Mouse (Mus musculus) MEL (cell line): ENCODE results near the gene Fam181a. TPM values are rescaled to one million over a fixed set of nuclear protein-coding genes. Genes with fewer than 3 reads are reported as not detected.
A peak's percentile ranks its signal among the peaks of the same experiment; 100 is the strongest.

ENCODE experiments used
- DNase-seq: peaks from one replicate; pipeline ENCODE4 v3.0.0; 2011; ENCODE audit warnings: low read depth, low spot score
- H3K27ac ChIP-seq: 2 replicates; pipeline ENCODE4 v1.5.1; 2012; ENCODE audit warnings: low read depth, mild to moderate bottlenecking, control low read depth, low read length, moderate library complexity; ENCODE audit not compliant: control insufficient read depth
- H3K27me3 ChIP-seq, 2 experiments: fragments of 150-350 bp in 1 of 2; sonication (generic) in 1 of 2; 2 replicates each; pipeline ENCODE4 v1.6.1; 2012; ENCODE audit warnings: low read length in 2 of 2, mild to moderate bottlenecking in 2 of 2, improper control_type of control experiment in 1 of 2, moderate library complexity in 1 of 2; ENCODE audit not compliant: insufficient read depth in 2 of 2, control insufficient read depth in 1 of 2
- H3K36me3 ChIP-seq, 2 experiments: 2 replicates each; pipeline ENCODE4 v1.6.1; 2012 to 2014; ENCODE audit warnings: low read length in 2 of 2, improper control_type of control experiment in 1 of 2, inconsistent platforms in 1 of 2, mild to moderate bottlenecking in 1 of 2; ENCODE audit not compliant: insufficient read depth in 2 of 2, control insufficient read depth in 1 of 2
- H3K4me1 ChIP-seq, 2 experiments: fragments of 150-350 bp in 1 of 2; sonication (generic) in 1 of 2; 2 replicates each; pipeline ENCODE4 v1.6.1; 2012; ENCODE audit warnings: low read length in 2 of 2, improper control_type of control experiment in 1 of 2, mild to moderate bottlenecking in 1 of 2; ENCODE audit not compliant: insufficient read depth in 2 of 2, control insufficient read depth in 1 of 2
- H3K4me3 ChIP-seq, 2 experiments: fragments of 150-350 bp in 1 of 2; sonication (generic) in 1 of 2; 2 replicates each; pipeline ENCODE4 v1.5.1; 2012; ENCODE audit warnings: low read depth in 2 of 2, low read length in 2 of 2, mild to moderate bottlenecking in 2 of 2, moderate library complexity in 2 of 2, control low read depth in 1 of 2, improper control_type of control experiment in 1 of 2; ENCODE audit not compliant: control insufficient read depth in 1 of 2, insufficient read depth in 1 of 2
- H3K79me2 ChIP-seq: 2 replicates; pipeline ENCODE4 v1.6.1; 2012; ENCODE audit warnings: mild to moderate bottlenecking, low read length, moderate library complexity; ENCODE audit not compliant: control insufficient read depth, poor library complexity, insufficient read depth
- H3K9ac ChIP-seq: 2 replicates; pipeline ENCODE4 v1.6.1; 2012; ENCODE audit warnings: low read depth, mild to moderate bottlenecking, control low read depth, low read length, moderate library complexity; ENCODE audit not compliant: control insufficient read depth, poor library complexity, severe bottlenecking
- H3K9me3 ChIP-seq: fragments of 150-350 bp; sonication (generic); replicated peaks from 2 replicates; pipeline ENCODE4 v1.6.1; 2012; ENCODE audit warnings: mild to moderate bottlenecking, low read length, improper control_type of control experiment, moderate library complexity; ENCODE audit not compliant: insufficient read depth
- CHD1 ChIP-seq: IDR thresholded peaks from 2 replicates; pipeline ENCODE4 v1.6.1; 2012; ENCODE audit warnings: low read depth, mild to moderate bottlenecking, inconsistent platforms, low read length, improper control_type of control experiment
- CTCF ChIP-seq, 3 experiments: IDR thresholded peaks in 2 of 3; conservative IDR thresholded peaks in 1 of 3; 2 replicates each; pipeline ENCODE4 v1.5.1; 2011 to 2012; ENCODE audit warnings: low read length in 3 of 3, low read depth in 2 of 3, mild to moderate bottlenecking in 2 of 3, improper control_type of control experiment in 1 of 3, inconsistent platforms in 1 of 3, mixed read lengths in 1 of 3, moderate library complexity in 1 of 3; ENCODE audit not compliant: control insufficient read depth in 1 of 3, insufficient read depth in 1 of 3, poor library complexity in 1 of 3, severe bottlenecking in 1 of 3
- GABPA ChIP-seq: IDR thresholded peaks from 2 replicates; pipeline ENCODE4 v1.6.1; 2012; ENCODE audit warnings: low read depth, mild to moderate bottlenecking, inconsistent platforms, low read length, improper control_type of control experiment, moderate library complexity
- HCFC1 ChIP-seq: IDR thresholded peaks from 2 replicates; pipeline ENCODE4 v1.6.1; 2012; ENCODE audit warnings: low read depth, mild to moderate bottlenecking, inconsistent platforms, low read length, improper control_type of control experiment, moderate library complexity
- JUND ChIP-seq: IDR thresholded peaks from 2 replicates; pipeline ENCODE4 v1.6.1; 2011; ENCODE audit warnings: low read depth, mild to moderate bottlenecking, improper control_type of control experiment, low read length
- MAX ChIP-seq: IDR thresholded peaks from 2 replicates; pipeline ENCODE4 v1.6.1; 2011; ENCODE audit warnings: low read length, improper control_type of control experiment
- MYB ChIP-seq: IDR thresholded peaks from 2 replicates; pipeline ENCODE4 v1.6.1; 2011; ENCODE audit warnings: mild to moderate bottlenecking, low read depth, low read length, improper control_type of control experiment
- NELFE ChIP-seq: IDR thresholded peaks from 2 replicates; pipeline ENCODE4 v1.6.1; 2011; ENCODE audit warnings: low read depth, low read length, improper control_type of control experiment
- POLR2AphosphoS5 ChIP-seq: IDR thresholded peaks from 2 replicates; pipeline ENCODE4 v1.6.1; 2012; ENCODE audit warnings: low read depth, borderline replicate concordance, mild to moderate bottlenecking, inconsistent platforms, low read length, moderate library complexity, mixed read lengths
- RAD21 ChIP-seq: IDR thresholded peaks from 2 replicates; pipeline ENCODE4 v1.6.1; 2011; ENCODE audit warnings: mild to moderate bottlenecking, low read depth, low read length, improper control_type of control experiment
- RCOR1 ChIP-seq: IDR thresholded peaks from 2 replicates; pipeline ENCODE4 v1.6.1; 2012; ENCODE audit warnings: low read depth, mild to moderate bottlenecking, inconsistent platforms, low read length, improper control_type of control experiment
- SIN3A ChIP-seq: IDR thresholded peaks from 2 replicates; pipeline ENCODE4 v1.6.1; 2012; ENCODE audit warnings: low read length, improper control_type of control experiment, inconsistent platforms
- SMC3 ChIP-seq: IDR thresholded peaks from 2 replicates; pipeline ENCODE4 v1.6.1; 2011; ENCODE audit warnings: low read depth, low read length, improper control_type of control experiment
- TCF12 ChIP-seq: IDR thresholded peaks from 2 replicates; pipeline ENCODE4 v1.6.1; 2014; ENCODE audit warnings: low read depth, mild to moderate bottlenecking, inconsistent platforms, low read length, improper control_type of control experiment, moderate library complexity
- UBTF ChIP-seq: IDR thresholded peaks from 2 replicates; pipeline ENCODE4 v1.6.1; 2012; ENCODE audit warnings: low read depth, mild to moderate bottlenecking, inconsistent platforms, low read length, improper control_type of control experiment, moderate library complexity, borderline replicate concordance; ENCODE audit not compliant: insufficient read depth
- polyA plus RNA-seq, 2 experiments: library from polyadenylated mRNA; stranded (reverse) in 1 of 2; unstranded in 1 of 2; fragments of >175 nt in 1 of 2; fragments of >200 nt in 1 of 2; gene quantifications; 2 replicates each; pipeline versions ENCODE4 v1.2.1 to v1.2.4; 2012; ENCODE audit warnings: low replicate concordance in 2 of 2, low read depth in 1 of 2; ENCODE audit not compliant: insufficient read length in 2 of 2, insufficient read depth in 1 of 2, missing spikeins in 1 of 2
- total RNA-seq: library from RNA; depleted of rRNA; stranded (reverse); fragments of 300-350 nt; gene quantifications from 2 replicates; pipeline ENCODE4 v1.2.3, GENCODE M21; 2012

Fam181a gene
- total and polyA plus RNA-seq, 3 experiments = not detected

- no peak for DNase-seq
- H3K4me3 ChIP-seq = no peak overlapping the region
- no peak for TF ChIP-seq JUND
- TF ChIP-seq GABPA = no peak
- TF ChIP-seq, all 39 proteins: peak for 0
- Histone ChIP-seq H3K9me3 (no peaks in the 10 kb centered on the region), H3K27ac (no peak overlapping the region), H3K79me2 (no peaks in the 10 kb centered on the region), H3K4me1 (no peaks in the 10 kb centered on the region), H3K27me3 (no peaks in the 10 kb centered on the region), H3K9ac (no peak overlapping the region), H3K36me3 (no peaks in the 10 kb centered on the region)
Observed at GRCm38 (mm10) chr12:103296292-103296691, 14.5 kb upstream of the Fam181a start.

DNA sequence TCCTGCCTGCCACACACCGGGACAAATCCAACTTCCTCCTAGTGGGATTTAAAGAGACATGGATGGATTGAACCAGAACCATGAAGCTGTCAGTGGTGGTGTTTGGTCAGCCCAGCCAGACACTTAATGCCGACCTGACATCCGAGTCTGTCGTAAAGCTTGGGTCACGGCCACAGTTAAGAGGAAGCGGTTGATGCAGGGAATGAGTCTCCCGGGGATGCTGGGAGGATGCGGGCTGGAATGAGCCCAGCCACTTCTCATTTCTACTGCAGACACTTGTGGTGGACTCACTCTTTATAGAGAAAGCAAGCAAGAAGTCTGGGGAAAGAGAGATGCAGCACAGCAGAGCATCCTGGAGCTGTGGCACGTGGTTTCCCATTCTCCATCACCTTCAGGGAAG is 10.3 kb upstream of the Fam181a start:
- H3K9me3 ChIP-seq = no peaks in the 10 kb centered on the region
- DNase-seq = no peak
- no peaks in the 10 kb centered on the region for H3K79me2 ChIP-seq
- H3K4me3 ChIP-seq = no peak overlapping the region
- no peak overlapping the region for H3K27ac ChIP-seq
- no peaks in the 10 kb centered on the region for H3K27me3 ChIP-seq
- no peak for TF ChIP-seq JUND
- TF ChIP-seq CTCF (IDR thresholded peaks at IDR 0.05 in 2 of 3, conservative IDR thresholded peaks at IDR 0.05 in 1 of 3; ENCODE audit: control insufficient read depth in 1 of 3, insufficient read depth in 1 of 3, low read depth in 2 of 3, low read length in 3 of 3, poor library complexity in 1 of 3, severe bottlenecking in 1 of 3) = no peak
- TF ChIP-seq MAX = no peak
- TF ChIP-seq RAD21 = no peak
- H3K4me1 ChIP-seq = no peaks in the 10 kb centered on the region
- no peak overlapping the region for H3K9ac ChIP-seq
- no peaks in the 10 kb centered on the region for H3K36me3 ChIP-seq

GRCm38 (mm10) chr12:103301645-103302044 is 9.1 kb upstream of the Fam181a start:
- Histone ChIP-seq H3K36me3 (no peaks in the 10 kb centered on the region), H3K4me1 (no peaks in the 10 kb centered on the region), H3K4me3 (no peak overlapping the region), H3K79me2 (no peaks in the 10 kb centered on the region), H3K27me3 (no peaks in the 10 kb centered on the region), H3K27ac (no peak overlapping the region), H3K9me3 (no peaks in the 10 kb centered on the region), H3K9ac (no peak overlapping the region)
- DNase-seq = peak; percentile 34
- TF ChIP-seq RCOR1 (no peak), MYB (no peak), SMC3 (peak; percentile 57), UBTF (no peak), POLR2AphosphoS5 (no peak), SIN3A (no peak), HCFC1 (no peak), CTCF (IDR thresholded peaks at IDR 0.05 in 2 of 3, conservative IDR thresholded peaks at IDR 0.05 in 1 of 3; ENCODE audit: control insufficient read depth in 1 of 3, insufficient read depth in 1 of 3, low read depth in 2 of 3, low read length in 3 of 3, poor library complexity in 1 of 3, severe bottlenecking in 1 of 3) (peak; percentile 52 to 86 (median 59)), TCF12 (no peak), CHD1 (no peak), NELFE (no peak), RAD21 (peak; percentile 21)
